Mouse (Mus musculus): ENCODE measurements around the gene Fam169b.
A peak's percentile ranks its signal among the peaks of the same experiment; 100 is the strongest.
"Not testable (repeated sequence)": the region's sequence is repeated elsewhere in the genome, so short reads cannot be mapped to it uniquely, and the experiment has no call there.

Fam169b gene

DNA sequence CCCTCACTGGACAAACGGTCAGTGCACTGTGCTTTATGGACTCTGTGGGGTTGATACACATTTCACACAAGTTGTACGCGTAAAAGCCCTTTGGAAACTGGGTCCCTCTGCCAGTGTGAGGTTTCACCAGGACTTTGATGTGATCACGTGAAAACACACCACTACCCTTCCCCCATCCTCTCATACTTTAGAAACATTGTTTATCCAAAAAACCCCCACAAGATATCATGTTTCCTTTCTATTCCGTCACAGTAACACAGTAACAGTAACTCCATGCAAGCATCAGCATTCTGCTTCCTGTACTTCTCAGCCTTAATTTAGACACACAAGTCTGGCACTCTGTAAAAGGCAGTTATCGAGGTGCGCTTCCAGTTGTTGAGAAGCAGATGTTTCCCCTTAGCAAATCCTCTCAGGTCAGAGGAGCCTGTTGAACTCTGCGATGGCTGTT is 12.2 kb downstream of the Fam169b start:
- no peak for DNase-seq (ENCODE audit: low read depth, low spot score)

DNA sequence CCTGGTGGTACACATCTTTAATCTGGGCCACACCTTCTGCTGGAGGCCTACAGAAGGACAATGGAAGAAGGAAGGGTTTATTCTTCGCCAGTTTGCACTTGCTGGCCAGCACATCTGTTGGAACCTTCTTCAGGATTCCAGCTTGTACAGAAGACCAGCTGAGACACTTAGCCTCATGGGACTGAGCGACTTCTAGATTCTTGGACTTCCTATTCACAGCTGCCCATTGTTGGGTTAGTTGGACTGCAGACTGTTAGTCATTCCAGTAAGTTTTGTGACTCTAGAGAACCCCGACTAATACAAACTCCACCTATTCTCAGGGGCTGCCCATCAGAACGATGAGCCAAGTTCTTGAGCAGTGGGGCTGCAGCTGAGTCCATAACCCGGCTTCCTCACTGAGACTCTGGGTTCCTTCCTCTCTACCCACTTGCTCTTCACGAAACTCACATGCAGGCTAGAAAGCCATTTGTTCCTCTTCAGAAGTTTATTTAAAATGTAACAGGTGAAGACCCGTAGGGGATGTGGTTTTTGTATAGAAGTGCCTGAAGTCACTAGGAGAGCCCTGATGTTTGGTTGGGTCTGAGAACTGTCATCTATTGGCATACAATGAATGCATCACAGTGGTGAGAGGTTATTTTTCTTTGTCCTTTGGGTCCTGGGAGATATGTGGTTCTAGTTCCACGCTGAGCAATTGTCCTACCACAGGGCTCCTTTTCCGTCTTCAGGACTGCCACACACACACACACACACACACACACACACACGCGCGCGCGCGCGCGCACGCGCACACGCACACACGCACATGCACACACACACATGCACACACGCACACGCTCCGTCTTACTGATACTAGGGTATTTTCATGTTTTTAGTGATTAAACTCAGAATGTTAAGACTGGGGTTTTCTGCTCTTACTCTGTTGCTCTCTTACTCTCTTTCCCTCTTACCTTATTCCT is 13.2 kb downstream of the Fam169b start:
- no peak for DNase-seq (ENCODE audit: low read depth, low spot score)

DNA sequence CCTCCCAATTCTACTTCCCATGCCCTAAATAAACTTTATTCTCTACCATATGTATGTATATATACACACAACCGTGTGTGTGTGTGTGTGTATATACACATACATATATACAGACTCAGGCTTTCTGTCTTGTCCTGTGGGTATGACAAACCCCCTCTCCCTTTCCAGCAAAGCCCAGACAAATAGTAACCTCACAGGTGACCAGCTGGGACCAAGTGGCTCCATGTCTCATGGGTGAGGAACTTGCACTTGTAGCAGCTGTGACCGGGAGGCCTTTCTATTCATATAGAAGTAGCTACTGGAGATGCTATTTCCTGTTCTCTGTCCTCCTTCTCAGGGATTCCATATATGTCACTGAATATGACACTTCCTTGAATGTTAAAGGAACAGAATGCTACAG is 13.9 kb downstream of the Fam169b start:
- no peak for DNase-seq (ENCODE audit: low read depth, low spot score)

DNA sequence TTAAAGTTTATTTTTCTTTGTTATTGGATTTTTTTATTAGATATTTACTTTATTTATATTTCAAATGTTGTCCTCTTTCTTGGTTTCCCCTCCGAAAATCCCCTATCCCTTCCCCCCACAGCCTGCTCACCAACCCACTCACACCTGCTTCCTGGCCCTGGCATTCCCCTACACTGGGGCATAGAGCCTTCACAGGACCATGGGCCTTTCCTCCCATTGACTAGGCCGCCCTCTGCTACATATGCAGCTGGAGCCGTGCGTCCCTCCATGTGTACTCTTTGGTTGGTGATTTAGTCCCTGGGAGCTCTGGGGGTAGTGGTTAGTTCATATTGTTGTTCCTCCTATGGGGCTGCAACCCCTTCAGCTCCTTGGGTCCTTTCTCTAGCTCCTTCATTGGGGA is 14.4 kb downstream of the Fam169b start:
- not testable (repeated sequence) for DNase-seq (ENCODE audit: low read depth, low spot score)

DNA sequence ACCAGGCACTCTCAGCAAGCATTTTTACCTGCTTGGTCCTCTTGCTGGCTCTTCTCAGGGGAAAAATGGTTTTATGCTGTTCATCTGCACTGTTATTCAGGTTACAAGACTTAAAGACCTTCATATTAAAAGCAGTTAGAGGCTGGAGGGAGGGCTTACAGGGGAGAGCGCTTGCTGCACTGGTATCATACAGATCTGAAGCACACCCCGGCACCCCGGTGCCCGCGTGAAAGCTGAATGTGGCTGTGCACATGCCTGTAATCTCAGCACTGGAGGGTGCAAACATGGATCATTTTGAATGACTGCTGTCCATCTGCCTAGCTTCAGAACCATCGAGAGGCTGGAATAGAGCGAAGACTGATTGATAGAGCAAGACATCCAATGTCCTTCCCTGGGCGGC is 15.4 kb downstream of the Fam169b start:
- no peak for DNase-seq (ENCODE audit: low read depth, low spot score)

DNA sequence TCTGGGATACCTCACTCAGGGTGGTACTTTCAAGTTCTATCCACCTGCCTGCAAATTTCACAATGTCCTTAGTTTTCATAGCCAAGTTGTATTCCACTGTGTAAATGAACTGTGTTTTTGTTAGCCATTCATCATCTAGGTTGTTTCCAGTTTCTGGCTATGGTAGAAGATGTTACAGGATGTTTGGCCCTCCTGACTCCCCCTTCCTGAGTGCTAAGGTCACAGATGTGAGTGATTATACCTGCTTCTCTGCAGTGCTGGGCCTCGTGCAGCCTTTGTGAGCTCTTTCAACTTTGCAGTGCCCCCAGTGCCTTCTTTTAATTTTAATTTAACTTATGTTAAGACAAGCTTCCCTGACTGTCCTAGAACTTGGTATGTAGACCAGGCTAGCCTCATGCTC is 18.0 kb downstream of the Fam169b start:
- DNase-seq (ENCODE audit: low read depth, low spot score), result no peak

DNA sequence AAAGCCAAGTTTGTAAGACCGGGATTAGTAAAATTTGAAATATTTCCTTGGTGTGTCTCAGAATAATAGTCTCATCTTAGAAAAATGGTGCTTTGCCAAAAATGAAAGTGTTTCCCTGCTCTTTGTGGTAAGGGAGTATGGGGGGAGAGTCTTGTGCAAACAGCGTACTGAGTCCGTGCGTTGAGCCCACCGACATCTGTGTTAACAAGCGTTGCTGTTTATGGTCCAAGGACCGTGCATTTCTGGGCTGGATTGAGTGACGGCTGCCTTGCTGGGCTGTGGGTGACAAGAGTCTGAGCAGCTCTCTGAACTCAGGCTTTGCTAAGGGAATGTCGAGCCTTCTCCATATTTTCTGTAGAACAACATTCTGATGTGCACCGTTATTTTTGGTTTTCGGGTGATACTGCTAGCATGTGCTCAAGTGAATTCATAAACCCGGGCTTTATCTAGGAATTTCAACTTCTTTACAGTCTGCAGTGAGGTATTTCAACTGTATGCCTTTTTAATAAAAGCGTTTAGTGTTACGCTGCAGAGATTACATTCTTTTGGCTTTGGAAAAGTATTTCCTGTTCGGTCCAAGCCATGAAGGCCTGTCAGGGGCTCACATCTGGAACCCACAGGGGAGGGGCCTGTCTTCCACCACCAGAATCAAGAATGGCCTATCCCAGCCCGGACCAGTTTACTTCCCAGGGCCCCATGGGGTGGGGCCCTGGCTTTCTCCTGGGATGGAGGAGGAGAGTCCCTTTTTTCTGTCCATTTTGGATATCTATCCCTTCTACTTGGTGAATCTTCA is 20.6 kb downstream of the Fam169b start:
- DNase-seq (ENCODE audit: low read depth, low spot score), result no peak

DNA sequence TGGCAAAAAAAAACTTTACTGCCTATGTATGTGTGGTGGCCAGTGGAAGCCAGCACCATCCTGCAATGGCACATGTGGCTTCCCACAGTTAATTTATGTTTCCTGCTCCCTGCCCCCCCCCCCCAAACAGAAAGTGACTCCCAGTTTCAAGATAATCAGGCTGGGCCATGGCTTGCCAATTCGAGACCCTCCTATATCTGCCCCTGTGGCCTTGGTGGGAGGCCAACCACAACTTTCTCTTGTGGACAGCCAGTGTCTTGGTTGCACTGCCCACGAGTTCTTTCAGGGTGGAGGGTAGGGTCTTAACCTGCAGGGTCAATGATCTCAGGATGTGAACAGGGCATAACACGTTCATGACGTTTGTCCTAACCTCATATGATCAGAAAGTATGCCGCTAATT is 22.8 kb downstream of the Fam169b start:
- DNase-seq (ENCODE audit: low read depth, low spot score), result no peak

DNA sequence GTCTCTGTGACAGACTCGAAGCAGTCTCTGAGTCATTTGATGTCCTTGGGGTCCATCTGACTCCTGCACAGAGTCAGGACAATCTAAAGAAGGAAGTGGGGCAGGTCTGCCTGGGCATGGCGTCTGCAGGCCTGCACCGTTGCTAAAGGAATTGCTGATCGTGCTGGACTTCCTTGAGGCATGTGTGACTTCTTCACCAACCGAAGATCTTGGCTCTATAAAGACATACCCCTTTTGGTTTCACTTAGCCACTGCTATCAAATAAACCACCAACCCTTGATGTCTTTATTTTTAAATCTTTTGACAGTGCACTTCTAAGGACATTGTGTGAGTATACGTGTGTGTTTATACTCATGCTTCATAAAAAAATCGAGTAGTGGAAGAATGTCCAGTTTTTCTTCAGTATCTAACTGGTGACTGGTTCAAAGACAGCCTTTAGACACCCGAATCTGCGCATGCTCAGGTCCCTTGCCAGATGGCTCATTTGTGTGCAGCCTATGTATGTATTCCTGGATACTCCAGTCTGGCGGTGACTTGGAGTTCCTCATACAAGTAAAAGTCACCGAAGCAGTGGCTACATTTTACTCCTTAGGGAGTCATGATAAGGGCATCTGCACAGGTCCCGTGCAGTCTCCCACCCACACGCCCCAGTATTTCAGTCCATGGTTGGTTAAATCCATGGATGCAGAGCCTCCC is 24.9 kb downstream of the Fam169b start:
- DNase-seq (ENCODE audit: low read depth, low spot score), result no peak

DNA sequence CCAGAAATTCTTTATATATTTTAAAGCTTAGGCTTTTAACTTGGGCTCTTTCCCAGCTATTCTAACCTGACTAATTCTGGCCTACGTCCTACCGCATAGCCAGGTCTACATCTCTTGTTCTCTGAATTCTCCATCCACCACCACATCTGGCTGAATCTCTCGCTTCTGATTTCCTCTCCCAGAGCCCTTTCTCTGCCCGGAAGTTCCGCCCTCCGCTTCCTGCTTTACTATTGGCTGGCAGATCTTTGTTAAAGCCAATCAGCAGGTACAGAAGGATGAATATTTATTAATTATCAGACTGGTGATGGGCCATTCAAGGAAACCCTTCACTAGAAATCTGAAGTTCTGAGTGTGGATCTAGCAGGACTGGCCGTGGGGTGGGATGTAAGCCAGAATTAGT is 27.5 kb downstream of the Fam169b start:
- no peak for DNase-seq (ENCODE audit: low read depth, low spot score)

DNA sequence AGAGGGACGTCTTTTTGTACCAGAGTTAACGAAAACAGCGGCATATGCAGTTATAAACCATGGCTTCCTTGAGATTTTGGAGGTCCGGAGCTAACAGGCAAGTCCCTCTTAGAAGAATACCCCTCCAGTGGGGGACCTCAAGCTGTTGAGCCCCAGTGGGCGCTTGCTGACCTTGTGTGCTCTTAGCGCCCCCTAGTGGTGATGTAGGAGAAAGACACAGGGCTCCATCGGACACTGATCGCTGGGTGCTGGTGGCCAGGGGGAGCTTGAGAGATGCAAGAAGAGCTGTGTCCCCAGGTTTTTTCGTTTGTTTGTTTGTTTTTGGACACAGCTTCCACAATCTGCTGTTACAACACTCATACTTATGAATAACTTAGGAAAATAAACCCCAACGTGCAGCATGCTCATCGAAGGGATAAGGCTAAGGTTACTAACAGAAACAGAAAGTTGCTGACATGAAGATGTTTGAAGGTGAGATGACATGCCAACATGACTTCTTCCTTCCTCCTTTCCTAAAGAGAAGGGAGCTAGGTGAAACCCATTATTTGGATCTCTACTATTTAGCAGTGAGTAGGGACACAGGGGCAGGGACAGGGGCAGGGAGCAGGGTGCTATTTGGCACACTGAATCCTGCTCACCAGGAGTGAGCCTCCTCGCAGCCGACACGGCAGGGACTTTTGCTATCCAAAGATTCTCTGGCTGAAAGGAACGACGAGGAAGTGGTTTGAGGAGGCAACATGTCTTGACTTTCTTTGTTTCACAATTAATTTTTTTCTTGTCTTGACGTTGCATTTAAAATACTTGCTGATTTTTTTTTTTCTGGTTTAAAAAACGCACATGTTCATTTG is 29.2 kb downstream of the Fam169b start:
- DNase-seq (ENCODE audit: low read depth, low spot score), result peak; percentile 43

DNA sequence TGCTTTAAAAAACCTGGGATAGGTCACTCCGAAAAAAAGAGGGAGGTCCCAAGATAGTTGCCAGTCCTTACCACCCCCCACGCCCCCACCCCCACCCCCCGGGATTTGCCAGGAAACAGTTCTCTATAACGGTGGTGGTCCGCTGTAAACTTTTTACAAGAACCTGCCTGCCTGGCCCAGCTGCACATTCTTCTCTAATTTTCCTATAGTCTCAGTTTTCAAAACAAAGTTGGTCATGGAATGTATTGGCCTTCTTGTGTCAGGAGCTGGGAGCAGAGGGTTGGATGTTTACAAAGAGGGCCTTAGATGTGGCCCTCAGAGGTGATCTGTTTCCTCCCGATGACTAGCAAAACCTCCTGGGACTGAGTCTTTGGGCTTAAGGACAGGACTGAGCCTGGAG is 30.0 kb downstream of the Fam169b start:
- DNase-seq (ENCODE audit: low read depth, low spot score), result no peak

DNA sequence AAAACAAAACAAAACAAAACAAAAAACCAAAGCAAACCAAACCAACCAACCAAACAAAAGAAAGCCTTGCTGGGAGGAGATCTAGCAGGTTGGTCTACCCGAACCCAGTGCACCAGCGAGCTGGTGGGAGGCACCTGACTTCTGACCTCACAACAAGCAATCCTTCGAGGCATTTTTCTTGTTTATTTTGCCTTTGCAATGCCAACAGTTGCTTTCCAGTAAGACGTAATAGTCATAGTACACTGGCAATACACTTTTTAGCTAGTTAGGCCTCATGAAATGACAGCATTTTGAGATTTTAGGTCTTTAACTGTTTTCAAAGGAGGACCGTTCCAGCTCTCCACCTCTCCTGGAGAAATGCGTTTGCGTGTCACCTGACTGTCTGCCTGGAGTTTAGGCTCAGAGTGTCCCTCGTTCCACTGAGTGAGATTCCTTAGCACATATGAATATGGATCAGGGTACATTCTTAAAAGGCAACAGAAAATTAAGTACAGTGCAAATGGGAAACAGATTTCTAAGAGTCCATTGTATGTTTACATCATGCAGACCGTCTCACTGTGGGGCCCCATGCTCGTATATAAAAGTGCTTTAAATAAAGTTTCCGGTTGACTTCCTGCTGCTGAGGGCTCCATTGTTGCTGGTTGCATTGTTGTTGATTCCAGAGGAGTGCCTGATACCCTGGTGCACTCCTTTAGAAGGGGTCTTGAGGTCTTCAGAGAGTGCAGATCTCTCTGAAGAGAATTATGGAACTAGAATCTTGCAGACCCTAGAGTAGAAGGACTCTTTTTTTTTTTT is 32.3 kb downstream of the Fam169b start:
- DNase-seq (ENCODE audit: low read depth, low spot score), result no peak

DNA sequence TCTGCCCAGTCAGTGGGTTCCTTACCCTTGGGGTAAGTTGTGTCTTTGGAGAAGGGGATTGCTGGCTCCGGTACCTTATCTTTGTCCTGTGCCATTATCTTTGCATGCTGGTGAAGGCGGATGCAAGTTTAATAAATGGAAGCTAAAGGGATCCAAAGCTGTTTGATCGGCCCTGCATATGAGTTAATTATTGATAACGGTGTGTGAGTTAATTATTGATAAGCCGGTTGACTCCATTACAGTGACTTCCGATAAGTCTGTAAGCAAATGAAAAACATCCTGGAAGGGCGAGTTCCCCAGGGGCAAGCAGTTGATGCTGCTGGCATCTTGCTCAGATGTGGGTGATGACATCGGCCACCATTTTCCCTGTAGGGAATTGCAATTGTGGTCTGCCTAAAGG is 33.1 kb downstream of the Fam169b start:
- DNase-seq (ENCODE audit: low read depth, low spot score), result no peak

DNA sequence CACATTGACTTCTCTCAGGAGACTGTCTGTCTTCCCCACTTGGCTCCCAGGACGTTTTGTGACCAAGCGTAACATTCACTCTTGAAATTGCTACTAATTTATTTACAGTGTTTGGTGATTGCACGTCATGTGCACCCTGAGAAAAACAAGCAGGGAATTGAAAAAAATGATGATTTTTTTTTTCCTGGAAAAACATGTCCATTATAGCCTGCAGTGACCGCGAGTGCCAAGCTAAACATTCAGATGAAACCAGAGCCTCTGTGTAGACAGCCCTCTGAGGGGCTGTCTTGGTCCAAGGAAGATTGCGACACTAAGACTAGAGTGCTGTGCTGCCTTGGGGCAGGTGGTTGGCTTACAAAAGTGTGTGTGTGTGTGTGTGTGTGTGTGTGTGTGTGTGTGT is 37.8 kb downstream of the Fam169b start:
- no peak for DNase-seq (ENCODE audit: low read depth, low spot score)

DNA sequence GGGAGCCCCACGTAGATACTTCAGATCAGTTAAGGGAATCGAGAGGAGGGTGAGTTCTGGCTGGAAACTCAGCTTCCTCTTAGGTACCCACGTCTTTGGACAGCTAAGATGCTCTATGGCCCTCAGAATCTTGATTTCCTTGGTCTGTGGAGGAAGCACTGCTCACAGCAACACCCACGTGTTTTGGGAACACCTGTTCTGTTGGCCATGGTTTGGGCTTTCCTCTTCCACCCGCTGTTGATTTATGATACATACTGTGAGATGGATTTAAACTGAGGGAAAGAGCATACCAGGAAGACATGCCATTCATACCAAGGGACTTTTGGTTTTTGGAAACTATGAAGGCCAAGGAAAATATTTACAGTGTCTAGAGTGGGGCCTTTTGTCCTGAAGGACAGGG is 38.8 kb downstream of the Fam169b start:
- DNase-seq (ENCODE audit: low read depth, low spot score), result no peak

DNA sequence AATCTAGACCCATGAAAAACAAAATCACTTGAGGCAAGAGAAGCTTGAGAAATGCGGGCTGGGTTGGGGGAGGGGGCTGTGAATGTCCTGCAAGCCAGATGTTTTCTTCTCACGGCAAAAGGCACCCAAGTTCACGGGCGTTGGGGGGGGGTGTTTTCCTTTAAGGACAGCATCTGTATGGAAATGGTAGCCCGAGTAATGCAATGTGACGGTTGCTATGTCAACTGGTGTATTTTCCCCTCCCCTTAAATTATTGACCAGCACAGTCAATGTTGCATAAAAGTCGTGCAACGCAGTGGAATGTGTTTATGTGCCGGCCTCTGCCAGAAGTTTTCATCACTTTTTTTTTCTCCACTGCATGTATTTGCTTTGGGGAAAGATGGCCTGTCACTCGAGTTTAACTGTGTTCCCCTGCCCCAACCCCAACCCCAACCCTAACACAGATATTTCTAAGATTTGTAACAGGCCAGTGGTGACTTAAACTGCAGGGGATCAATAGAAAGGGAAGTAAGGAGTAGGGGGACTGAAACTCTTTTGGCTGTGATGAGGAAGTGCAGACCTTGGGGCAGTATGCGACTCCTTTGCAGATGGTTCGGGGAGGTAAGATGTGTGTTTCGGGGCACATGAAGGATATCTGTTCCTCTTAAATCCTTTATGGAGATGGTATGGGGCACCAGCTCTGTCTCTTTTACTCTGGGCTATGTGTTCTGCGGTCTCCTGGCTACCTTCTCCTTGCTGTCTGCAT is 39.6 kb downstream of the Fam169b start:
- no peak for DNase-seq (ENCODE audit: low read depth, low spot score)

DNA sequence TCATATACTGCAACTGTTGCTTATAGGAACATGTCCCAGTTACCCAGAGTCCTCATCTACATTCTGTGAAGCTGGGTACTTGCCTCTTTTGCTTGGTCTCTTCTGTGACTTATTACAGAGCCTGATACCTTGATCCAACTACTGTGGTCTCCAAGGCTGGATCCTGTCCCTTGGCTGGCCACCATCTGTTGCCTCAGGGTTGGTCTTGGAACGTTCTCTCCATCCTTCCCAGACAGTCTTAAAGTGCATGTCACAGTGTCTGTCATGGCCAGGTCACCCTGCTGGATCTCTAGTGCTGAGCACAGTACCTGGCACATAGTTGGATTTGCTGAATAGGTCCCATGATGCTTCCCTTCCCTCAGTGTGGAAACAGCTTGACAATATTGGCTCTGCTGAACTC is 40.6 kb downstream of the Fam169b start:
- DNase-seq (ENCODE audit: low read depth, low spot score), result no peak

DNA sequence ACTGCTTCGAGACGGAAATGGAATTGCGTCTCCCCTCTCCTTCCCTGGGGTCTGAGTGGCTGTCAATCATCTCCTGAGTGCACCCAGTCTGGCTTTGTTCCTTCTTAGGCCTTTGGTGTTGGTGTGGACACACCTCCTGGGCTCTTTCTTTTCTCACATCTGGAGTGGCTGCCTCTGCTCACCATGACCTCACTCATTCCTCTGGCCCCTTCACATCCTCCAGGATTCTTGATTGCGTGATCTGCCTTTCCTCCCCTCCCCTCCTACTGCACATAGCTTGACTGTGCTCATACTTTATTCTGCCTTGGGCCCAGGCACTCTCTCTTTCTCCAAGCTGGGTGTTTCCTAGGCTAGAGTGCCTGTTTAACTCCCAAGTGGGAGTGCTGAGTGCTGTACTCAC is 41.4 kb downstream of the Fam169b start:
- no peak for DNase-seq (ENCODE audit: low read depth, low spot score)
